Mouse (Mus musculus) bone marrow macrophage, adult 2 months (primary cell): ENCODE measurements around the gene Trappc6b. TPM values are rescaled to one million over a fixed set of nuclear protein-coding genes. Genes with fewer than 3 reads are reported as not detected.

Experiments used
- H3K27ac ChIP-seq: 2 replicates; pipeline ENCODE4 v1.5.1; 2012; ENCODE audit warnings: low read depth, low read length; ENCODE audit not compliant: insufficient read depth
- H3K4me1 ChIP-seq: 2 replicates; pipeline ENCODE4 v1.6.1; 2012; ENCODE audit warnings: low read length; ENCODE audit not compliant: control insufficient read depth, insufficient read depth
- H3K4me3 ChIP-seq: 2 replicates; pipeline ENCODE4 v1.5.1; 2012; ENCODE audit warnings: mild to moderate bottlenecking, low read length, moderate library complexity; ENCODE audit not compliant: insufficient read depth
- CTCF ChIP-seq: IDR thresholded peaks from 2 replicates; pipeline ENCODE4 v1.5.1; 2012; ENCODE audit warnings: low read depth, mild to moderate bottlenecking, low read length, moderate library complexity
- POLR2A ChIP-seq: IDR thresholded peaks from 2 replicates; pipeline ENCODE4 v1.6.1; 2012; ENCODE audit warnings: mild to moderate bottlenecking, low read depth, low read length, borderline replicate concordance
- polyA plus RNA-seq: library from polyadenylated mRNA; stranded (reverse); fragments of >200 nt; gene quantifications from 2 replicates; pipeline ENCODE4 v1.2.4, GENCODE M21; 2012; ENCODE audit not compliant: missing spikeins, insufficient read depth, insufficient read length

Trappc6b gene
- polyA plus RNA-seq, 1 experiment: 90.6 TPM

DNA sequence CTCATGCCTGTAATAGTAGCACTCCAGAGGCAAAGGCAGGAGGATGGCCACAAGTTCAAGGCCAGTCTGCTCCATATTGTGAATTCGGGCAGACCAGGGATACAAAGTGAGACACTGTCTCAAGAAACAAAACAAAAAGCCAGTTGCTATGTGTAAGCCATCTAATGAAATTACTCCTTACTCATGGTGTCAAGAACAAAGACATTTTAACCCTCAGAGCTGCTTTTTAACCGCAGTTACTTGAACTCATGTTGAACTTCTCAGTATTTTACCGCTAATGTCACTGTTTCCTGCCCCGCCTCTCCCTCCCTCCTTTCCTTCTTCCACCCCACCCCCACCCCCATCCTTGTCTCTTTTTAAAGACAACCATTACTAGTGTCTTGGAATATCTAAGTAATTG lies 40.0 kb downstream of the Trappc6b start:
- Histone ChIP-seq H3K4me1 (no peaks in the 10 kb centered on the region; the same call in 1 of the 2 replicates), H3K4me3 (no peak overlapping the region), H3K27ac (no peak overlapping the region)
- TF ChIP-seq CTCF: no peak
- TF ChIP-seq POLR2A: no peak

GRCm38 (mm10) chr12:59019891-59020290 lies 41.4 kb downstream of the Trappc6b start:
- Histone ChIP-seq H3K4me3 (no peak overlapping the region), H3K4me1 (no peaks in the 10 kb centered on the region; the same call in 1 of the 2 replicates), H3K27ac (no peak overlapping the region)
- no peak for TF ChIP-seq POLR2A
- TF ChIP-seq CTCF: no peak

DNA sequence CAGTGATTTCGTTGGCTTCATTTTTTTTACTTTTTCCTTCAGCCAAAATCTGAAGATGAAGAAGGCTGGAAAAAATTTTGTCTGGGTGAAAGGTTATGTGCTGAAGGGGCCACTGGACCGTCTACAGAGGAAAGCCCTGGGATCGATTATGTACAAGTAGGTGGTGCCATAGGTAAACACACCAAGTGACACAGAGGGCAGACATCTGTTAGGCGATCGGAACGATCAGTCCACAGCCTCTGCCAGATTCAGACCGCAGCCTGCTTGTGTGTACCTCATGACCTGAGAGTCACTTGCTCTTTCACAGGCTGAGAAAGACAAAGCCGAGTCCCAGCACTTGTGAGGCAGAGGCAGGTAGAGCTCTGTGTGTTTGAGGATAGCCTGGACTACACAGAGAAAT lies 43.3 kb downstream of the Trappc6b start:
- Histone ChIP-seq H3K27ac (no peak overlapping the region), H3K4me3 (no peak overlapping the region), H3K4me1 (peaks cover 2% of the 10 kb centered on the region; the same call in 1 of the 2 replicates)
- TF ChIP-seq POLR2A (no peak), CTCF (no peak)

DNA sequence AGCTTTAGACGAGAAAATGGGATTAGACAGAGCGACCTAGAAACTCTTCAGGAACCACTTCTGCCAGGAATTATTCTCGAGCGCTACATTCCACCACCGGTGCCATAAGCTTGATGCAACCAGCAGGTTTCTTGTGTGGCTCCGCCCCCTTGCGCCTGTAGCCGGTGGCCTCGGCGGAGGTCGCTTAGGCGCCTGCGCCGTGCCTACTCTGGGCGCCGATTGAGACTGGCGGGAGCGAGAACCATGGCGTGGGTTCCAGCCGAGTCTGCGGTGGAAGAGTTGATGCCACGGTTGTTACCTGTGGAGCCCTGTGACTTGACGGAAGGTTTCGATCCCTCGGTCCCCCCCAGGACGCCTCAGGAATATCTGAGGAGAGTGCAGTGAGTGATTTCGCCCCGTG lies 48.0 kb downstream of the Trappc6b start, which contains the start of gene Gemin2:
TSS of gene Gemin2 (plus strand) at position 160 of the 400 bp plus-strand sequence.
- peak within 1 kb of the TSS; percentile 82 for H3K4me3 ChIP-seq
- H3K4me1 ChIP-seq: peaks cover 6% of the 10 kb centered on the region; the same call in 1 of the 2 replicates
- TF ChIP-seq POLR2A (no peak), CTCF (no peak)
- peak within 1 kb of the TSS; percentile 35 for H3K27ac ChIP-seq

GRCm38 (mm10) chr12:59012710-59013091 lies 48.6 kb downstream of the Trappc6b start:
- Histone ChIP-seq H3K4me3 (peak overlapping the region; percentile 82), H3K4me1 (peaks cover 6% of the 10 kb centered on the region; the same call in 1 of the 2 replicates), H3K27ac (peak overlapping the region; percentile 35)
- TF ChIP-seq POLR2A: no peak
- no peak for TF ChIP-seq CTCF

GRCm38 (mm10) chr12:59011844-59012709 lies 49.2 kb downstream of the Trappc6b start, which contains the start of gene Sec23a:
Gene Sec23a (minus strand): TSS chr12:59012017.
- peak within 1 kb of the TSS; percentile 89 for H3K4me3 ChIP-seq
- H3K4me1 ChIP-seq: peaks cover 6% of the 10 kb centered on the region; the same call in 1 of the 2 replicates
- no peak for TF ChIP-seq CTCF
- TF ChIP-seq POLR2A: peak; percentile 44; the same call in 1 of the 2 replicates

GRCm38 (mm10) chr12:59011275-59011843 lies 49.9 kb downstream of the Trappc6b start:
- peak overlapping the region; percentile 89 for H3K4me3 ChIP-seq
- H3K4me1 ChIP-seq: peaks cover 6% of the 10 kb centered on the region; the same call in 1 of the 2 replicates
- peak overlapping the region; percentile 43 for H3K27ac ChIP-seq
- TF ChIP-seq POLR2A: no peak
- no peak for TF ChIP-seq CTCF

More at GRCm38 (mm10) chr12:59011844-59012709, 49.2 kb downstream of the Trappc6b start, which contains the start of gene Sec23a:
- H3K27ac ChIP-seq: peak within 1 kb of the TSS; percentile 43

DNA sequence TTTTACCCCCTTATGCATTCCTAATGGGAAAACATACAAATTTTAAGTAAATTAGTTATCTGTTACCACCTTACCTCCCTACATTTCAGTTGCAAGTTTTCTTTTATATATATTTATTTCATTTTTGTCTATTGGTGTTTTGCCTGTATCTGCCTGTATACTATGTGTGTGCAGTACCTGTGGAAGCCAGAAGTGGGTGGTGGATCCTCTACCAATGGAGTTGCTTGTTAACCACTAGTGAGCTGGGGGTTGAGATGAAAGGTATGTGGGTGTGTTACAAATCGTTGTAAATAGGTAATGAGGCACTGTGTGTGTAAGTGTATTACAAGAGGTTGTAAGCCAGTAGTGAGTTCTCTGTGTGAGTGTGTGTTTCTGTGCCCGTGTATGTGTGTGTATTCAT lies 50.8 kb downstream of the Trappc6b start:
- H3K4me1 ChIP-seq: peaks cover 6% of the 10 kb centered on the region; the same call in 1 of the 2 replicates
- no peak for TF ChIP-seq POLR2A
- no peak for TF ChIP-seq CTCF
- no peak overlapping the region for H3K27ac ChIP-seq

More for the DNA sequence above, 50.8 kb downstream of the Trappc6b start:
- no peak overlapping the region for H3K4me3 ChIP-seq

Other genes with a start within 250 kb of the Trappc6b start
- gene Sec23a, start 49.5 kb downstream of the Trappc6b start, polyA plus RNA-seq: 13.0 and 15.5 TPM in 2 replicates
- gene Gemin2, start 48.1 kb downstream of the Trappc6b start, polyA plus RNA-seq: 6.3 and 6.9 TPM in 2 replicates
- 81.7 and 114 TPM in 2 replicates for gene Pnn, start 5.4 kb upstream of the Trappc6b start, polyA plus RNA-seq
- gene Mia2, start 34.3 kb upstream of the Trappc6b start, polyA plus RNA-seq: 154 and 168 TPM in 2 replicates
- gene Fbxo33, start 158.3 kb upstream of the Trappc6b start, polyA plus RNA-seq: 46.0 and 50.9 TPM in 2 replicates